In genomic region chrX:20687519-20688067, GRCm38 (mm10) we compare ENCODE assay signal across 8 mouse cellular contexts. TPM values are rescaled to one million over a fixed set of nuclear protein-coding genes. Genes with fewer than 3 reads are reported as not detected.
DNase-seq lines count a peak whose midpoint lies in the region; ATAC-seq lines count a peak whose summit lies in the region.

TSS of gene Cdk16 (plus strand) at chrX:20687954.

- H3K4me1 ChIP-seq in hindbrain, embryonic 13.5 days (replicated peaks): peaks cover 27% of the 10 kb centered on the region

- H3K79me2 ChIP-seq in macrophage (ENCODE audit: inconsistent target): peaks cover 40% of the 10 kb centered on the region

- ATAC-seq in hindbrain, embryonic 13.5 days (ENCODE audit: low FRiP score): peak; percentile 94

- H3K27me3 ChIP-seq in hindbrain, embryonic 13.5 days: no peaks in the 10 kb centered on the region

- peaks cover 17% of the 10 kb centered on the region for H3K36me3 ChIP-seq in hindbrain, embryonic 13.5 days
- 0 out of 2 replicates have a peak, but pooled peaks cover under 1% of the 10 kb centered on the region for H3K36me3 ChIP-seq in macrophage (ENCODE audit: inconsistent target)

- no peaks in the 10 kb centered on the region for H3K9me3 ChIP-seq in hindbrain, embryonic 13.5 days

- H3K4me2 ChIP-seq in hindbrain, embryonic 13.5 days: peak within 1 kb of the TSS; percentile 66

- H3K4me3 ChIP-seq in hindbrain, embryonic 13.5 days: peak within 1 kb of the TSS; percentile 63
- peak within 1 kb of the TSS; percentile 59 for H3K4me3 ChIP-seq in macrophage (ENCODE audit: inconsistent target)

- peak within 1 kb of the TSS; percentile 84 for H3K9ac ChIP-seq in hindbrain, embryonic 13.5 days

- peak; percentile 97 for DNase-seq in R1 (ENCODE audit: low read depth, low spot score)
- peak; percentile 88 to 89 for DNase-seq in cerebellum, postnatal 14 days
- DNase-seq in frontal cortex, postnatal 14 days (ENCODE audit: low spot score in 2 of 2): peak; percentile 72 to 86
- DNase-seq in left cerebral cortex, adult 18-20 months (ENCODE audit: low spot score in 2 of 2): peak; percentile 75 to 81
- peak; percentile 89 for DNase-seq in right cerebral cortex, adult 18-20 months
- DNase-seq in urinary bladder, postnatal 10 days (ENCODE audit: low spot score): peak; percentile 35

- H3K27ac ChIP-seq in hindbrain, embryonic 13.5 days: peak within 1 kb of the TSS; percentile 96
- H3K27ac ChIP-seq in macrophage: peak within 1 kb of the TSS; percentile 73

- 19% methylated on average over 16 of the region's 16 CpGs for WGBS in hindbrain, embryonic 13.5 days
- 20% methylated on average over 13 of the region's 16 CpGs for WGBS in macrophage (ENCODE audit: missing documents)

RNA-seq across cellular contexts. Expression of gene Cdk16, which starts in this region (rescaled TPM):
- 122 and 126 TPM in 2 replicates for polyA plus RNA-seq in hindbrain, embryonic 13.5 days (2015; fragmentation: Nextera tagmentation; extraction: Ambion mirVana)
- 100 to 1,000 TPM; 235 to 249 TPM for total RNA-seq in left cerebral cortex, adult 18-20 months (2021)
- total RNA-seq in macrophage (2018; cell fraction: chromatin; rRNA removed): 100 to 1,000 TPM in 22 of 26 experiments, 10 to 100 TPM in 4; 80.9 to 249 (median 172) TPM
- 10 to 100 TPM; 26.3 to 46.9 (median 32.4) TPM for total RNA-seq in macrophage (2018; cell fraction: cytosol; rRNA removed)
- 100 to 1,000 TPM in 9 of 26 experiments, 10 to 100 TPM in 17; 47.8 to 153 (median 87.8) TPM for total RNA-seq in macrophage (2018; cell fraction: nucleus; rRNA removed)
- polyA plus RNA-seq in macrophage (2018): 25.7 to 45.0 TPM (median 39.9 TPM) in 3 replicates

Comparison
In these comparisons a context has a peak if more than half of its experiments do, and no peak if none do; other contexts are left out.
1. Peak in every context shown above with its lines: DNase-seq, ATAC-seq, H3K4me3 ChIP-seq and H3K27ac ChIP-seq.
2. DNase-seq: peak in every context shown above with its lines; median percentile 97 in R1; 89 in right cerebral cortex, adult 18-20 months; 88 in cerebellum, postnatal 14 days; 79 in frontal cortex, postnatal 14 days; 78 in left cerebral cortex, adult 18-20 months; 35 in urinary bladder, postnatal 10 days.